Mouse (Mus musculus): ENCODE measurements at regions not wholly inside any gene's neighbourhood (a gene's known extent, or its start where the extent isn't known, plus 50 kb on each side); places are given as distances from the start of the nearest gene placed in this dataset.

GRCm38 (mm10) chr1:55997074-55997473, 591.4 kb downstream of the Plcl1 start:
- TF ChIP-seq POLR2A (IDR thresholded peaks at IDR 0.05; ENCODE audit: insufficient read length, low read depth) (no peak), MAX (IDR thresholded peaks at IDR 0.05; ENCODE audit: low read depth) (no peak), MYOG (IDR thresholded peaks at IDR 0.05; ENCODE audit: control insufficient read depth in 1 of 3, insufficient read depth in 1 of 3, insufficient read length in 2 of 3, low read depth in 2 of 3) (no peak), USF1 (IDR thresholded peaks at IDR 0.05; ENCODE audit: low read depth) (no peak), POLR2AphosphoS2 (IDR thresholded peaks at IDR 0.05; ENCODE audit: insufficient read length, low read depth) (no peak), TCF3 (IDR thresholded peaks at IDR 0.05; ENCODE audit: insufficient read length, low read depth) (no peak)
